Mouse (Mus musculus) olfactory bulb, adult 2 months (tissue): ENCODE measurements around the gene Ern1.

ENCODE experiments used
- CTCF ChIP-seq: fragments of 200-500 bp; IDR thresholded peaks from 2 replicates; pipeline ENCODE4 v1.5.1; 2012; ENCODE audit warnings: low read depth, mild to moderate bottlenecking, low read length, moderate library complexity; ENCODE audit not compliant: insufficient read depth
- POLR2A ChIP-seq: fragments of 200-500 bp; IDR thresholded peaks from 2 replicates; pipeline ENCODE4 v1.6.1; 2012; ENCODE audit warnings: mild to moderate bottlenecking, low read depth, low read length, moderate library complexity; ENCODE audit not compliant: insufficient read depth

- TF ChIP-seq CTCF (no peak), POLR2A (peak; percentile 97)
Observed at GRCm38 (mm10) chr11:106500393-106501307, 13.0 kb upstream of the Ern1 start.
